Mouse (Mus musculus) gastrocnemius, postnatal 25 days (tissue): ENCODE data around the gene Cyp1b1. TPM values are rescaled to one million over a fixed set of nuclear protein-coding genes. Genes with fewer than 3 reads are reported as not detected.

Experiments
- total RNA-seq, 2 experiments: library from RNA; stranded (reverse); gene quantifications; 1 replicate in 1 of 2; 2 replicates in 1 of 2; pipeline ENCODE4 v1.2.3; 2021

Gene Cyp1b1
- total RNA-seq, 2 experiments from 2014 or later: 0.27 to 0.54 TPM

Other genes starting within 250 kb of the Cyp1b1 start
- 1 to 10 TPM; 8.7 to 9.8 TPM for gene Rmdn2, start 103.2 kb downstream of the Cyp1b1 start, total RNA-seq
- gene Atl2, start 181.1 kb upstream of the Cyp1b1 start, total RNA-seq: 100 to 1,000 TPM in 1 of 2 experiments, 10 to 100 TPM in 1; 86.3 to 101 TPM